8 mouse cellular contexts compared by ENCODE assay signal in the genomic region with DNA sequence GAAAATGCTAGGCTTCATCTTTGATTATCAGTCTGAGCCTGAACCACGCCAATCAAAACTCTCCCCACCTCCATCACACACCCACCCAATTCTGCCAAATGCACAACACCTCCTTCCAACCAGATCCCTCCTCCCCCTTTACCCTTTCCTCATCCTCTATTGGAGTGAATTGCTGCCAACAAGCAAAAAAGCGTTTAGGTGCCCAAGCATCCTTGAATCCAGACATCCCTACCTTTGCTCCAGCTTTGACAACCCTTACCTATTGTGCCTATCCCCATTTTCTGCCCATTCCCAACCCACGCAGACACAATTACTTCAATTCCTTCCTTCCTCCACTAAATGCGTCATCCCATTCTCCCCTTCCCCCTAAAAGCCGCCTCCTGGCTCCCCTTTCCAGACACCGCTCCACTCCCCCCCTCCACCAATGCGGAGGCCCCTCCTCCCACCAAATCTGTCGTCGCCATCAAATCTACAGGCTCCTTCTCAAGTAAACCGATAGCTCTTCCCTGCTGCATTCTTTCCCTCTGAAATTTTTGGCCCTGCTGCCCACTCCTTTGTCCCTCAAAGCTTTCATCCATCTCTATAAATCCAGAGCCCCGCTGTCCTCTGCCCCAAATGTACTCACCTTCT. TPM values are rescaled to one million over a fixed set of nuclear protein-coding genes. Genes with fewer than 3 reads are reported as not detected.
DNase-seq lines count a peak whose midpoint lies in the region; ATAC-seq and TF ChIP-seq lines count a peak whose summit lies in the region.

No protein-coding gene starts in this region.

- TF ChIP-seq CTCF in embryonic fibroblast, embryonic 13.5 days (IDR thresholded peaks at IDR 0.05; ENCODE audit: borderline replicate concordance, insufficient read depth, low read length), result no peak

- in situ Hi-C loops in ES-E14 (cut with MboI; ENCODE audit: low sequenced_read_pairs in 2 of 2, unreplicated experiment in 2 of 2), result no loop called here

- H3K4me1 ChIP-seq in ES-E14 (ENCODE audit: control insufficient read depth in 2 of 2, insufficient read depth in 2 of 2, low read length in 2 of 2, poor library complexity in 1 of 2), result peaks cover 10 to 24% of the 10 kb centered on the region in 2 experiments; a peak in 3 of 4 replicates
- H3K4me1 ChIP-seq in embryonic fibroblast, embryonic 13.5 days (ENCODE audit: control insufficient read depth, insufficient read depth, low read length), result peaks cover 19% of the 10 kb centered on the region
- H3K4me1 ChIP-seq in hindbrain, embryonic 16.5 days (ENCODE audit: control insufficient read depth, insufficient read depth, low read depth, low read length), result peaks cover 29% of the 10 kb centered on the region
- H3K4me1 ChIP-seq in liver, embryonic 12.5 days, result peaks cover 65% of the 10 kb centered on the region
- peaks cover 18% of the 10 kb centered on the region for H3K4me1 ChIP-seq in neural tube, embryonic 14.5 days (ENCODE audit: control insufficient read depth, insufficient read depth, low read length)

- ATAC-seq in cerebellum, adult (ENCODE audit: insufficient number of reproducible peaks, low FRiP score, low TSS enrichment), result no peak
- peak; percentile 32; the same call in 1 of the 2 replicates for ATAC-seq in hindbrain, embryonic 16.5 days
- no peak for ATAC-seq in liver, embryonic 12.5 days
- ATAC-seq in neural tube, embryonic 14.5 days (ENCODE audit: low read depth), result no peak

- peak; percentile 51 to 57 for DNase-seq in cerebellum, adult 18-20 months
- no peak for DNase-seq in ES-E14 (ENCODE audit: low read depth, low spot score)
- DNase-seq in spleen, postnatal 10 days (ENCODE audit: low spot score in 2 of 2), result no peak

- peak overlapping the region; percentile 90 to 96 for H3K4me3 ChIP-seq in ES-E14 (ENCODE audit: insufficient read depth in 1 of 2, low read depth in 1 of 2, low read length in 2 of 2, poor library complexity in 1 of 2, severe bottlenecking in 1 of 2)
- peak overlapping the region; percentile 94 for H3K4me3 ChIP-seq in embryonic fibroblast, embryonic 13.5 days (ENCODE audit: insufficient read depth, low read length)
- H3K4me3 ChIP-seq in hindbrain, embryonic 16.5 days (ENCODE audit: low read length), result peak overlapping the region; percentile 77
- H3K4me3 ChIP-seq in liver, embryonic 12.5 days, result peak overlapping the region; percentile 96
- H3K4me3 ChIP-seq in neural tube, embryonic 14.5 days (ENCODE audit: low read depth, low read length), result peak overlapping the region; percentile 84

- no peaks in the 10 kb centered on the region for H3K9me3 ChIP-seq in ES-E14 (ENCODE audit: control insufficient read depth, insufficient read depth, low read depth, low read length)
- no peaks in the 10 kb centered on the region for H3K9me3 ChIP-seq in hindbrain, embryonic 16.5 days (ENCODE audit: control insufficient read depth, low read length)
- no peaks in the 10 kb centered on the region for H3K9me3 ChIP-seq in liver, embryonic 12.5 days (replicated peaks)
- H3K9me3 ChIP-seq in neural tube, embryonic 14.5 days (ENCODE audit: control insufficient read depth, low read length), result no peaks in the 10 kb centered on the region

- peaks cover 6% of the 10 kb centered on the region; the same call in 1 of the 2 replicates for H3K36me3 ChIP-seq in ES-E14 (ENCODE audit: control insufficient read depth, insufficient read depth, low read length, poor library complexity, severe bottlenecking)
- H3K36me3 ChIP-seq in hindbrain, embryonic 16.5 days (ENCODE audit: control insufficient read depth, insufficient read depth, low read length), result no peaks in the 10 kb centered on the region
- peaks cover 26% of the 10 kb centered on the region for H3K36me3 ChIP-seq in liver, embryonic 12.5 days
- peaks cover 9% of the 10 kb centered on the region for H3K36me3 ChIP-seq in neural tube, embryonic 14.5 days (ENCODE audit: control insufficient read depth, insufficient read depth, low read length)

- no peak; the same call in 1 of the 2 replicates for TF ChIP-seq POLR2A in embryonic fibroblast, embryonic 13.5 days (IDR thresholded peaks at IDR 0.05; ENCODE audit: low read depth, low read length)

- peak overlapping the region; percentile 88 for H3K9ac ChIP-seq in ES-E14 (ENCODE audit: insufficient read depth, low read depth, low read length, poor library complexity, severe bottlenecking)
- peak overlapping the region; percentile 95 for H3K9ac ChIP-seq in hindbrain, embryonic 16.5 days (ENCODE audit: low read depth, low read length)
- peak overlapping the region; percentile 96 for H3K9ac ChIP-seq in liver, embryonic 12.5 days
- H3K9ac ChIP-seq in neural tube, embryonic 14.5 days (replicated peaks; ENCODE audit: low read depth, low read length), result peak overlapping the region; percentile 86

- no peak overlapping the region for H3K27ac ChIP-seq in ES-E14 (ENCODE audit: insufficient read depth, low read depth, low read length, poor library complexity, severe bottlenecking)
- peak overlapping the region; percentile 74 for H3K27ac ChIP-seq in embryonic fibroblast, embryonic 13.5 days (ENCODE audit: insufficient read depth, low read length)
- peak overlapping the region; percentile 94 for H3K27ac ChIP-seq in hindbrain, embryonic 16.5 days (ENCODE audit: low read depth, low read length)
- peak overlapping the region; percentile 85 for H3K27ac ChIP-seq in liver, embryonic 12.5 days
- peak overlapping the region; percentile 92 for H3K27ac ChIP-seq in neural tube, embryonic 14.5 days (ENCODE audit: low read depth, low read length)

- H3K4me2 ChIP-seq in hindbrain, embryonic 16.5 days (ENCODE audit: low read length), result peak overlapping the region; percentile 56
- peak overlapping the region; percentile 99 for H3K4me2 ChIP-seq in liver, embryonic 12.5 days
- H3K4me2 ChIP-seq in neural tube, embryonic 14.5 days (ENCODE audit: low read depth, low read length), result peak overlapping the region; percentile 61

- WGBS in hindbrain, embryonic 16.5 days, result 1% methylated on average over 11 of the region's 11 CpGs
- WGBS in liver, embryonic 12.5 days (ENCODE audit: insufficient replicate concordance), result 7% methylated on average over 11 of the region's 11 CpGs
- 3% methylated on average over 11 of the region's 11 CpGs for WGBS in neural tube, embryonic 14.5 days

- H3K27me3 ChIP-seq in hindbrain, embryonic 16.5 days (replicated peaks; ENCODE audit: control insufficient read depth, insufficient read depth, low read length), result no peaks in the 10 kb centered on the region
- no peaks in the 10 kb centered on the region for H3K27me3 ChIP-seq in liver, embryonic 12.5 days (replicated peaks)
- no peaks in the 10 kb centered on the region for H3K27me3 ChIP-seq in neural tube, embryonic 14.5 days (ENCODE audit: control insufficient read depth, insufficient read depth, low read length)

TF ChIP-seq in ES-E14, 5 proteins besides CTCF, POLR2A, EP300 and RAD21:
- TF ChIP-seq ZC3H11A (IDR thresholded peaks at IDR 0.05; ENCODE audit: borderline replicate concordance, low read depth, low read length), result no peak
- TF ChIP-seq ZNF384 (IDR thresholded peaks at IDR 0.05; ENCODE audit: low read depth, low read length), result no peak
- TF ChIP-seq MAFK (IDR thresholded peaks at IDR 0.05; ENCODE audit: insufficient read depth, low read depth, low read length), result no peak
- no peak for TF ChIP-seq CHD2 (IDR thresholded peaks at IDR 0.05; ENCODE audit: low read depth, low read length)
- TF ChIP-seq HCFC1 (IDR thresholded peaks at IDR 0.05; ENCODE audit: borderline replicate concordance, insufficient read depth, low read length), result no peak

RNA-seq across cellular contexts. Expression of a gene that starts 1.1 kb away (rescaled TPM):
- 187 and 217 TPM in 2 replicates for total RNA-seq in ES-E14 (2012; rRNA removed)
- 296 and 366 TPM in 2 replicates for polyA plus RNA-seq in embryonic fibroblast, embryonic 13.5 days (2011; ENCODE audit: insufficient read length, low read depth, missing spikeins)
- 328 and 463 TPM in 2 replicates for polyA plus RNA-seq in hindbrain, embryonic 16.5 days (2015; fragmentation: Nextera tagmentation; extraction: Ambion mirVana)
- polyA plus RNA-seq in liver, embryonic 12.5 days (2016; fragmentation: Nextera tagmentation; extraction: Ambion mirVana), result 107 and 109 TPM in 2 replicates
- 517 and 551 TPM in 2 replicates for polyA plus RNA-seq in neural tube, embryonic 14.5 days (2014; fragmentation: Nextera tagmentation; extraction: Ambion mirVana)

RNA-seq across cellular contexts. Expression of a gene that starts 14.1 kb away (rescaled TPM):
- total RNA-seq in ES-E14 (2012; rRNA removed), result 1.9 and 3.8 TPM in 2 replicates
- 0.44 TPM in 1 of 2 replicates, not detected in the other for polyA plus RNA-seq in embryonic fibroblast, embryonic 13.5 days (2011; ENCODE audit: insufficient read length, low read depth, missing spikeins)
- 6.5 and 9.1 TPM in 2 replicates for polyA plus RNA-seq in hindbrain, embryonic 16.5 days (2015; fragmentation: Nextera tagmentation; extraction: Ambion mirVana)
- polyA plus RNA-seq in liver, embryonic 12.5 days (2016; fragmentation: Nextera tagmentation; extraction: Ambion mirVana), result 5.1 and 5.9 TPM in 2 replicates
- polyA plus RNA-seq in neural tube, embryonic 14.5 days (2014; fragmentation: Nextera tagmentation; extraction: Ambion mirVana), result 3.7 and 3.8 TPM in 2 replicates

RNA-seq across cellular contexts. Expression of a gene that starts 29.1 kb away (rescaled TPM):
- total RNA-seq in ES-E14 (2012; rRNA removed), result 0.37 and 0.71 TPM in 2 replicates
- 0.23 and 0.61 TPM in 2 replicates for polyA plus RNA-seq in embryonic fibroblast, embryonic 13.5 days (2011; ENCODE audit: insufficient read length, low read depth, missing spikeins)
- 2.0 and 2.4 TPM in 2 replicates for polyA plus RNA-seq in hindbrain, embryonic 16.5 days (2015; fragmentation: Nextera tagmentation; extraction: Ambion mirVana)
- 0.37 and 0.59 TPM in 2 replicates for polyA plus RNA-seq in liver, embryonic 12.5 days (2016; fragmentation: Nextera tagmentation; extraction: Ambion mirVana)
- 0.75 and 0.92 TPM in 2 replicates for polyA plus RNA-seq in neural tube, embryonic 14.5 days (2014; fragmentation: Nextera tagmentation; extraction: Ambion mirVana)

Comparison
In these comparisons a context has a peak if more than half of its experiments do, and no peak if none do; other contexts are left out.
1. DNase-seq: peak in cerebellum, adult 18-20 months (2 of 2); none in ES-E14 (single experiment) and spleen, postnatal 10 days (0 of 2).
2. Peak in every context shown above with its lines, with median percentiles within 50 percentile points of each other: H3K4me3 ChIP-seq, H3K9ac ChIP-seq and H3K4me2 ChIP-seq.